Comparison of ENCODE assay signal across 18 mouse cellular contexts in genomic region chr12:75091921-75092320, GRCm38 (mm10).
"Had no signal": no experiment of that assay in that cellular context is flagged by ENCODE, and none has a peak within 500 bp of the region (broad histone marks: within the 10 kb centered on the region; RNA-seq: fewer than 3 reads in every experiment).

No protein-coding gene starts in this region.

- H3K4me1 ChIP-seq: liver, embryonic 15.5 days; lung, embryonic 15.5 days; megakaryocyte, embryonic 14.5 days; midbrain, embryonic 12.5 days; neural tube, embryonic 12.5 days; stomach, embryonic 15.5 days had no signal

- H3K4me3 ChIP-seq: liver, embryonic 15.5 days; lung, embryonic 15.5 days; megakaryocyte, embryonic 14.5 days; midbrain, embryonic 12.5 days; neural tube, embryonic 12.5 days; stomach, embryonic 15.5 days had no signal

- DNase-seq: liver, postnatal 0 days; lung, adult 2 months; lung, postnatal 14 days; lung, postnatal 36 days; right cerebral cortex, postnatal 14 days; thymus, adult 2 months; thymus, postnatal 25 days; thymus, postnatal 4 days had no signal

- H3K4me2 ChIP-seq: liver, embryonic 15.5 days; lung, embryonic 15.5 days; midbrain, embryonic 12.5 days; neural tube, embryonic 12.5 days; stomach, embryonic 15.5 days had no signal

- H3K27me3 ChIP-seq: liver, embryonic 15.5 days; lung, embryonic 15.5 days; megakaryocyte, embryonic 14.5 days; midbrain, embryonic 12.5 days; neural tube, embryonic 12.5 days; stomach, embryonic 15.5 days had no signal

- H3K9ac ChIP-seq: liver, embryonic 15.5 days; liver, postnatal 0 days; lung, embryonic 15.5 days; midbrain, embryonic 12.5 days; neural tube, embryonic 12.5 days; stomach, embryonic 15.5 days had no signal

- ATAC-seq: liver, postnatal 0 days; lung, postnatal 0 days; midbrain, embryonic 16.5 days had no signal

- H3K27ac ChIP-seq: liver, embryonic 15.5 days; lung, embryonic 15.5 days; macrophage; midbrain, embryonic 12.5 days; neural tube, embryonic 12.5 days; stomach, embryonic 15.5 days; stomach, postnatal 0 days had no signal

- H3K9me3 ChIP-seq: liver, embryonic 15.5 days; lung, embryonic 15.5 days; midbrain, embryonic 12.5 days; neural tube, embryonic 12.5 days; stomach, embryonic 15.5 days had no signal

- H3K36me3 ChIP-seq: liver, embryonic 15.5 days; lung, embryonic 15.5 days; midbrain, embryonic 12.5 days; neural tube, embryonic 12.5 days; stomach, embryonic 15.5 days had no signal
